Mouse (Mus musculus) common myeloid progenitor, adult 5-6 weeks (primary cell): ENCODE results near the gene Nkx1-2. TPM values are rescaled to one million over a fixed set of nuclear protein-coding genes. Genes with fewer than 3 reads are reported as not detected.

Experiments
- ATAC-seq: replicated peaks from 2 replicates; pipeline ENCODE4 v1.8.0; 2016; ENCODE audit warnings: low read depth, mild to moderate bottlenecking, moderate TSS enrichment, inconsistent platforms; ENCODE audit not compliant: poor library complexity, severe bottlenecking
- total RNA-seq: library from RNA; stranded (forward); fragments of 200-1000, 187-1606 nt; gene quantifications from 2 replicates; pipeline ENCODE4 v1.2.3, GENCODE M21; 2017

Nkx1-2 gene
- total RNA-seq, 1 experiment from 2014 or later: under 0.01 TPM

GRCm38 (mm10) chr7:132608316-132609020 is 9.0 kb upstream of the Nkx1-2 start:
- ATAC-seq: no peak

- ATAC-seq: no peak
Measured at GRCm38 (mm10) chr7:132605689-132606088, 6.3 kb upstream of the Nkx1-2 start.

- no peak for ATAC-seq
Measured at GRCm38 (mm10) chr7:132604720-132605119, 5.3 kb upstream of the Nkx1-2 start.

- no peak for ATAC-seq
Measured at GRCm38 (mm10) chr7:132600926-132601325, 1.5 kb upstream of the Nkx1-2 start.

GRCm38 (mm10) chr7:132600026-132600425 is 589 bp upstream of the Nkx1-2 start:
- ATAC-seq: peak; percentile 43; the same call in 1 of the 2 replicates

- peak; percentile 14 for ATAC-seq
Measured at GRCm38 (mm10) chr7:132597251-132598041, 2.0 kb downstream of the Nkx1-2 start.

GRCm38 (mm10) chr7:132596557-132597250 is 2.7 kb downstream of the Nkx1-2 start:
- peak; percentile 19; the same call in 1 of the 2 replicates for ATAC-seq

- ATAC-seq: peak; percentile 31; the same call in 1 of the 2 replicates
Measured at GRCm38 (mm10) chr7:132595787-132596186, 3.6 kb downstream of the Nkx1-2 start.

- no peak for ATAC-seq
Measured at GRCm38 (mm10) chr7:132594325-132594724, 5.1 kb downstream of the Nkx1-2 start.

- ATAC-seq: no peak
Measured at GRCm38 (mm10) chr7:132593762-132594161, 5.7 kb downstream of the Nkx1-2 start.

- ATAC-seq: no peak
Measured at GRCm38 (mm10) chr7:132589610-132590009, 9.8 kb downstream of the Nkx1-2 start.

- ATAC-seq: no peak
Measured at GRCm38 (mm10) chr7:132587167-132587566, 12.3 kb downstream of the Nkx1-2 start.

GRCm38 (mm10) chr7:132585695-132586491 is 13.5 kb downstream of the Nkx1-2 start:
- no peak for ATAC-seq

- no peak for ATAC-seq
Measured at GRCm38 (mm10) chr7:132581441-132581840, 18.0 kb downstream of the Nkx1-2 start.

- no peak for ATAC-seq
Measured at GRCm38 (mm10) chr7:132580511-132580910, 18.9 kb downstream of the Nkx1-2 start.

- no peak for ATAC-seq
Measured at GRCm38 (mm10) chr7:132576891-132577290, 22.5 kb downstream of the Nkx1-2 start.

GRCm38 (mm10) chr7:132576116-132576650 is 23.3 kb downstream of the Nkx1-2 start, which contains the start of gene Oat:
TSS of gene Oat (minus strand) at chr7:132576398.
- ATAC-seq: peak; percentile 91

GRCm38 (mm10) chr7:132575623-132576022 is 23.8 kb downstream of the Nkx1-2 start:
- ATAC-seq: peak; percentile 86

- ATAC-seq: no peak
Measured at GRCm38 (mm10) chr7:132574646-132575045, 24.8 kb downstream of the Nkx1-2 start.
